Mouse (Mus musculus) lung, embryonic 15.5 days (tissue): ENCODE measurements at regions not wholly inside any gene's neighbourhood (a gene's known extent, or its start where the extent isn't known, plus 50 kb on each side); places are given as distances from the start of the nearest gene placed in this dataset.

Experiments used
- ATAC-seq: fragments of 200-750 bp; cut with Nextera tagmentation; 2 replicates; pipeline ENCODE4 v1.8.0; 2017; ENCODE audit warnings: moderate number of reproducible peaks, borderline replicate concordance; ENCODE audit not compliant: low FRiP score, low TSS enrichment; ENCODE audit errors: extremely low read depth
- H3K27ac ChIP-seq: fragments of 300-500 bp; sonication (generic); 2 replicates; pipeline ENCODE4 v1.5.1; 2015; ENCODE audit warnings: moderate library complexity, mild to moderate bottlenecking, inconsistent platforms
- H3K27me3 ChIP-seq: fragments of 300-500 bp; sonication (generic); 2 replicates; pipeline ENCODE4 v1.6.1; 2015; ENCODE audit warnings: inconsistent platforms
- H3K36me3 ChIP-seq: fragments of 300-500 bp; sonication (generic); 2 replicates; pipeline ENCODE4 v1.6.1; 2015; ENCODE audit warnings: inconsistent platforms
- H3K4me1 ChIP-seq: fragments of 300-500 bp; sonication (generic); 2 replicates; pipeline ENCODE4 v1.6.1; 2015; ENCODE audit warnings: inconsistent platforms
- H3K4me2 ChIP-seq: fragments of 300-500 bp; sonication (generic); 2 replicates; pipeline ENCODE4 v1.6.1; 2015; ENCODE audit warnings: inconsistent platforms, mild to moderate bottlenecking, moderate library complexity
- H3K4me3 ChIP-seq: fragments of 300-500 bp; sonication (generic); 2 replicates; pipeline ENCODE4 v1.5.1; 2015; ENCODE audit warnings: mild to moderate bottlenecking, inconsistent platforms
- H3K9ac ChIP-seq: fragments of 300-500 bp; sonication (generic); 2 replicates; pipeline ENCODE4 v1.6.1; 2015; ENCODE audit warnings: inconsistent platforms
- H3K9me3 ChIP-seq: fragments of 300-500 bp; sonication (generic); 2 replicates; pipeline ENCODE4 v1.6.1; 2016; ENCODE audit warnings: inconsistent platforms
- WGBS: fragments of 180-500 bp; shearing (Covaris S2); methylation state at CpG from one replicate; pipeline ENCODE4 v1.1.7; 2015; 5-methylcytosine and 5-hydroxymethylcytosine counted together

DNA sequence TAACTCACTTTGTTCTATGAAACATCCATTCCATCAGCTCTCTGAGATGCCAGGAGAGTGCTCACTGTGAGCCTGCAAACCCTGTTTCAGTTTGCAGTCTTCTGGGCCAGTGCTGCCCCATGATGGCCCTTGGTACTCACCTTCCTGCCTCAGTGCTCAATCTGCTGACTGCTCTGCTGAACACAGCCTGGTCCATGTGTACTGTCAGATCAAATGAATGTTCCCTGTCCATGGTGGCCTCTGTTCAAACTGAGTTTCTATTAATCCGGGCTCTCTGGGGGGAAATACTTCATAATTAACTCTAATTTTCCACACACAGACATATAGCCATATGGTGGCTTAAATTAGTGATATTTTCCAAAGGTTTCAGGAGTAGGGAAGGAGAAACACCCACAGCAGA, 503.3 kb downstream of the Tmem132b start:
- Histone ChIP-seq H3K36me3 (no peaks in the 10 kb centered on the region), H3K4me2 (no peak overlapping the region), H3K4me1 (no peaks in the 10 kb centered on the region), H3K4me3 (no peak overlapping the region), H3K9me3 (no peaks in the 10 kb centered on the region), H3K9ac (no peak overlapping the region), H3K27ac (no peak overlapping the region), H3K27me3 (no peaks in the 10 kb centered on the region)
- ATAC-seq = no peak
- WGBS = 79% methylated on average over 1 of the region's 1 CpGs

GRCm38 (mm10) chr5:126036686-126037085, 505.1 kb downstream of the Tmem132b start:
- Histone ChIP-seq H3K4me3 (no peak overlapping the region), H3K27ac (no peak overlapping the region), H3K4me2 (no peak overlapping the region), H3K9me3 (no peaks in the 10 kb centered on the region), H3K36me3 (no peaks in the 10 kb centered on the region), H3K4me1 (no peaks in the 10 kb centered on the region), H3K9ac (no peak overlapping the region), H3K27me3 (no peaks in the 10 kb centered on the region)
- WGBS = 8% methylated on average over 1 of the region's 1 CpGs
- ATAC-seq = no peak

DNA sequence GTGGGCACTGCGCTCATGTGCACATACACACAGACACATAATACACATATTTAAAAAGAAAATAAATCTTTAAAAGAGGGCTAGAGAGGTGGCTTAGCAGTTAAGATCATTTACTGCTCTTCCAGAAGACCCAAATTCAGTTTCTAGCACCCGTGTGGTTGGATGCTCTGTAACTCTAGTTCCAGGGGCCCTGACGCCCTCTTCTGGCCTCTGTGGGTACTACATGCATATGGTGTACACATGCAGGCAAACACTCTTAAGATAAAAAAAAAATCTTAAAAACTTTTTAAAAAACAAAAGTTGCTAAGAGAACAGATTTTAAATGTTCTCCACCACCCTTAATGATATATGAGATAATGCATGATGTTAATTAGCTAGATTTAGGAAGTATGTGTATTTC, 514.2 kb downstream of the Tmem132b start:
- no peak overlapping the region for H3K27ac ChIP-seq
- no peaks in the 10 kb centered on the region for H3K9me3 ChIP-seq
- H3K9ac ChIP-seq = no peak overlapping the region
- H3K36me3 ChIP-seq = no peaks in the 10 kb centered on the region
- no peaks in the 10 kb centered on the region for H3K27me3 ChIP-seq
- no peak overlapping the region for H3K4me2 ChIP-seq
- no peak overlapping the region for H3K4me3 ChIP-seq
- no peaks in the 10 kb centered on the region for H3K4me1 ChIP-seq
- 77% methylated on average over 3 of the region's 3 CpGs for WGBS
- ATAC-seq = no peak

- H3K9me3 ChIP-seq = no peaks in the 10 kb centered on the region; the same call in 1 of the 2 replicates
- H3K4me3 ChIP-seq = no peak overlapping the region
- no peak overlapping the region for H3K9ac ChIP-seq
- ATAC-seq = no peak
- no peak overlapping the region for H3K27ac ChIP-seq
- no peaks in the 10 kb centered on the region for H3K36me3 ChIP-seq
- H3K4me2 ChIP-seq = no peak overlapping the region
- no peaks in the 10 kb centered on the region for H3K27me3 ChIP-seq
- no peaks in the 10 kb centered on the region for H3K4me1 ChIP-seq
These were observed 532.1 kb downstream of the Tmem132b start for GRCm38 (mm10) chr5:126063644-126064043.

GRCm38 (mm10) chr5:126079281-126079838, 547.8 kb downstream of the Tmem132b start:
- Histone ChIP-seq H3K9ac (no peak overlapping the region), H3K36me3 (no peaks in the 10 kb centered on the region), H3K4me1 (no peaks in the 10 kb centered on the region), H3K4me2 (no peak overlapping the region), H3K27me3 (no peaks in the 10 kb centered on the region), H3K27ac (no peak overlapping the region), H3K4me3 (no peak overlapping the region), H3K9me3 (no peaks in the 10 kb centered on the region)
- WGBS = 45% methylated on average over 7 of the region's 7 CpGs
- ATAC-seq = no peak

DNA sequence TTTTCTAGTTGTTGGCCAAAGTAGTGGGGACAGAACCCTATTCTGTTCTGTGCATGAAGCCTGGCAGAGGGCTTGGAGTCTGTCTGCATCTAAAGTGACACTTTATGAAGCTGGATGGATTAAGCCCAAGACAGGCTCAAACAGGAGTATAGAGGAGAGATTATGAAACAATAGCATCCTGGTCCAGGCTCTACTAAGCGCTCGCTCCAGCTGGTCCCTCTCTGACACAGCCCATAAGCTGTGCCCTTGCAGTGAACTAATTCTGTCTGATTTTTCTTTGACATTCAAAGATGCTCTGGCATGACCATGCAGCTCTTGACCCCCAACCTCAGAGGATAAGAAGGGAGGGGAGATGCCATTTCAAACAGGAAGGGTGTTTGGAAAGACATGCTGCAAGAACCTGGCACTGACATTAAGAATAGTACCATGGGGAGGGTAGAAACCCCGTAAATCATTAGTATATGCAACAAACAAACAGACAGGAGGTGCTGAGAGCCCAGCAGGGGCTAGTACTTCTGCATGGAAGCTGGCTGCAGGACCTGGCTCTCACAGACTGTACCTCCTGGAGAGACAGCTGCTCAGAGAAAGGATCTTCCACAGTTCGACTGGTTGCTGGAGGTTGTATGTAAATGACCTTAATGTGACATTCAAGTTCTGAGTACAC, 556.8 kb downstream of the Tmem132b start:
- Histone ChIP-seq H3K4me1 (no peaks in the 10 kb centered on the region), H3K9ac (no peak overlapping the region), H3K36me3 (no peaks in the 10 kb centered on the region), H3K4me2 (no peak overlapping the region), H3K27me3 (no peaks in the 10 kb centered on the region), H3K9me3 (no peaks in the 10 kb centered on the region), H3K27ac (no peak overlapping the region), H3K4me3 (no peak overlapping the region)
- ATAC-seq = peak; percentile 82
- 34% methylated on average over 4 of the region's 4 CpGs for WGBS

- Histone ChIP-seq H3K9me3 (no peaks in the 10 kb centered on the region), H3K4me3 (no peak overlapping the region), H3K36me3 (no peaks in the 10 kb centered on the region), H3K27me3 (no peaks in the 10 kb centered on the region), H3K4me2 (no peak overlapping the region), H3K4me1 (no peaks in the 10 kb centered on the region), H3K9ac (no peak overlapping the region), H3K27ac (no peak overlapping the region)
- WGBS = 64% methylated on average over 5 of the region's 5 CpGs
- ATAC-seq = no peak
These were observed 561.6 kb downstream of the Tmem132b start for GRCm38 (mm10) chr5:126093196-126093595.

DNA sequence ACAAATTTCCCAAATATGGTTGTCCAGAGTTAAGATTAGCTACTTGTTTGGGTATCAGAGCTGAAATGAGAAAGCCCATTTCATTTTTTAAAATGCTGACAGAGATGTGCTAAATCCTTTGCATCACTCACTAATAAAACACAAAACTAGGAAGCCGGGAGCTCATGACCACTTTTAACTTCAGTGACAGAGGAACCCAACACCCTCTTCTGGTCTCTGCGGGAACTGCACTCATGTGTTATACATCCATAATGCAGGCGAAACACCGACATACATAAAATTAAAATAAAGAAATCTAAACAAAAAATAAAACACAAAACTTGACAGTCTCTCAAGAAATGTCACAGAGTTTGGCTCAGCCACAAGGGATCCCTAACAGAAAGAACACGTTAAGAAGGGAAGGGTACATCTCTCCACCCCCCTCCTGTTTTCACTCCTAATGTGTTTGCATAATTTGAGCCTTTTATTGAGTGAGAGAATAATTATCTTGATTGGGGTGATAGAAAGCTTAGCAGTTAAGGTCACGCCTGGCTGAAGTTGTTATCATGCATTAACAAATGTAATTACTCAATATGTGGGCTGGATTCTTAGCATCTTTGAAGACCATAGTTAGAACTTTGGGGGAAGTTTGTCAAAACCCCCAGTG, 565.2 kb downstream of the Tmem132b start:
- Histone ChIP-seq H3K9me3 (no peaks in the 10 kb centered on the region), H3K36me3 (no peaks in the 10 kb centered on the region), H3K27me3 (no peaks in the 10 kb centered on the region), H3K9ac (no peak overlapping the region), H3K4me3 (no peak overlapping the region), H3K27ac (no peak overlapping the region), H3K4me2 (no peak overlapping the region), H3K4me1 (no peaks in the 10 kb centered on the region)
- ATAC-seq = no peak
- WGBS = 64% methylated on average over 6 of the region's 6 CpGs

DNA sequence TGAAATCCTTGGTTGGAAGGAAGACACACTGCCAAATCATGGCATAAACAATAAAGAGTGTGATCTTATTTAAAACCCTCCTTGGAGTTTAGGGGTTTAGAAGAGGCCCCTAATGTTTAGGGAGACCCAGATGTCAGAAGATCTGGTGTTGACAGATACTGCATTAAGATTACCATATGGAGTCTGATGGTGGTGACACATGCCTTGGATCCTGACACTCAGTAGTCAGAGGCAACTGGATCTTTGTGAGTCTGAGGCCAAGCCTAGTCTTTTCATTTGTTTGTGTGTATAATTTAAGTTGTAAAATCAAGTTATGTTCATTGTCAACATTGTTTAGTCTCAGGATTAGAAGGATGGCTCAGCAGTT, 565.7 kb downstream of the Tmem132b start:
- no peak for ATAC-seq
- no peak overlapping the region for H3K4me3 ChIP-seq
- H3K4me2 ChIP-seq = no peak overlapping the region

DNA sequence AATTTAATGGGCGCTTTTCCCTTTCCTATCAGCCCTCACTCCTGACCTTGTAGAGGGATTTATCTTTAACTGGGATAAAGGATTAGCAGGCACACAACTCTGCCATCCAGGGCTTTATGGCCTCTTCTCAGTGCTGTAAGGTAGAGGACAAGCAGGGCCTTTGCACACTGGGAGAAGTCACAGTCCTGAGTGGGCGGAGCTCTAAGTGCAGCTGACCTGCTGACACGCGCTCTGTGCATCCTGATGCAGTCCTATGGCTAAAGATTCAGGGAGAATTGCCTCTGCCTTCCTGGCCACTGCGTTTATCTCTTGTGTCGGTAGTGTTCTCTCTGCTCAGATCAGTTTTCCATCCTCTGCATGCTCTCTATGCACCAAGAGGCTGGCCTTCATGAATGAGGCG, 566.9 kb downstream of the Tmem132b start:
- whole genome bisulfite sequencing = 71% methylated on average over 7 of the region's 7 CpGs
- no peaks in the 10 kb centered on the region for H3K9me3 ChIP-seq
- no peak for ATAC-seq

More for the DNA sequence above, 565.7 kb downstream of the Tmem132b start:
- no peak overlapping the region for H3K9ac ChIP-seq
- H3K9me3 ChIP-seq = no peaks in the 10 kb centered on the region
- no peak overlapping the region for H3K27ac ChIP-seq
- H3K36me3 ChIP-seq = no peaks in the 10 kb centered on the region
- H3K4me1 ChIP-seq = no peaks in the 10 kb centered on the region
- no peaks in the 10 kb centered on the region for H3K27me3 ChIP-seq

GRCm38 (mm10) chr5:126099931-126100330, 568.4 kb downstream of the Tmem132b start:
- ATAC-seq = no peak
- Histone ChIP-seq H3K9me3 (no peaks in the 10 kb centered on the region), H3K36me3 (no peaks in the 10 kb centered on the region), H3K4me2 (no peak overlapping the region), H3K4me3 (no peak overlapping the region), H3K4me1 (no peaks in the 10 kb centered on the region), H3K27me3 (no peaks in the 10 kb centered on the region), H3K27ac (no peak overlapping the region), H3K9ac (no peak overlapping the region)
- 81% methylated on average over 8 of the region's 8 CpGs for WGBS

More for the DNA sequence above, 566.9 kb downstream of the Tmem132b start:
- H3K36me3 ChIP-seq = no peaks in the 10 kb centered on the region
- no peaks in the 10 kb centered on the region for H3K27me3 ChIP-seq
- no peaks in the 10 kb centered on the region for H3K4me1 ChIP-seq
- H3K9ac ChIP-seq = no peak overlapping the region
- no peak overlapping the region for H3K27ac ChIP-seq
- H3K4me2 ChIP-seq = no peak overlapping the region
- no peak overlapping the region for H3K4me3 ChIP-seq

DNA sequence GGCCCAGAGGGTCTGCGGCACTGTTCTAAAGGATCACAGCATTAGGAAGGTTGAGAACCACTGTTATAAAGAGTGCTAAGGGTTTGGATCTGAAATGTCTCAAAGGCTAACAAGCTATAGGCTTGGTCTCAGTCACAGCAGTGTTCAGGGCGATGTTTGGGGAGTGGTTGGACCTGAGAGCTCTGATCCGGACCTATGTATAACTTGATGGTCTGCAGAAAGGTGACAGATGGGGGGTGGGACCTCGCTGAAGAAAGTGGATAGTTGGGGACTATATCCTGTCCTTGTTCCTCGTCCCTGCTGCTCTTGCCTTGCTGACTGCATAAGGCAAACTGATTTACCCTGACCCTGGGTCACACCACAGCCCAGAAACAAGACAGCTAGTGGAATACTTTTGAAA, 572.9 kb downstream of the Tmem132b start:
- WGBS = 70% methylated on average over 5 of the region's 5 CpGs
- Histone ChIP-seq H3K4me3 (no peak overlapping the region), H3K9me3 (no peaks in the 10 kb centered on the region), H3K27me3 (no peaks in the 10 kb centered on the region), H3K9ac (no peak overlapping the region), H3K4me2 (no peak overlapping the region), H3K27ac (no peak overlapping the region), H3K4me1 (no peaks in the 10 kb centered on the region), H3K36me3 (no peaks in the 10 kb centered on the region)
- ATAC-seq = no peak
